Comparison of ENCODE assay signal across 26 mouse cellular contexts in the genomic region with DNA sequence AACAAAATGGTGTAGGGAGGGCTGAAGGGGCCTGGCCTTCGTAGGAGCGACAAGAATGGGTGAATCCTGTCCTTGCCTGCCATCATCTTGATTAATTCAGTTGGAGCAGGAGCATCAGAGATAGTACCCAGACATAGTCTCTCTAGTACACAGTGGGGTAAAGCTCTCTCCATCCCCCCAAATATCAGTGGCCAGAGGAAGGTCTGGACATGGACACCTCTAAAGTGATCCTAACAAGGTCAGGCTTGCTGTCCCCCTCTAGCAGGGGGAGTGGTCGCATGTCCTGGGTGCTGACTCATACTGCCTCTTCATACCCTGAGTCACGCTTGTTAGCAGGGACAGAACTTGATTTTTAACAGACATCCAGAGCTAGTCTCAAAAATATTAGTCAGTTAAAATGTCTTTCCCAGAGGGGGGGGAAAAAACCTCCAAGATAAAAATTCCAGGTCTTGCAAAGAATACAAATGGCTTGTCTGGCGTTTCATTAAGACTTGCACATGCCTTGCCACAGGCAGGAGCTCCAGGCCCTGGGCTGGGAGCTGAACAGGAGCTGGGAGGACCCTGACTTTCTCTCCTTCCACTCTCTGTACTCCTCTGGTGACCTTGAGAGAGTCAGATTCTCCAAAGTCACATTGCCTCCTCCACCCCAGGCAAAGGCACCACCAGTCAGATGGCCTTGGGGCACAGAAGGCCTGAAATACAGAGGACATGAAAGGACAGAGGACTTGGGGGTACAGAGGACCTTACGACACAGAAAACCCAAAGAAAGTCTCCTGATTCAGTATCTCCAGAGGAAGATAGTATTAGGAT.
"Had no signal": no experiment of that assay in that cellular context is flagged by ENCODE, and none has a peak within 500 bp of the region (broad histone marks: within the 10 kb centered on the region; RNA-seq: fewer than 3 reads in every experiment).

No protein-coding gene starts in this region.

- H3K4me1 ChIP-seq: heart, embryonic 13.5 days; heart, embryonic 15.5 days; hindbrain, embryonic 13.5 days; hindbrain, embryonic 15.5 days; intestine, embryonic 15.5 days; limb, embryonic 13.5 days; limb, embryonic 15.5 days; liver, embryonic 12.5 days had no signal

- ATAC-seq: inflammation-experienced regulatory T-cells, adult 6 months; intestine, embryonic 15.5 days; intestine, postnatal 0 days; liver, embryonic 12.5 days had no signal

- H3K27me3 ChIP-seq: heart, embryonic 13.5 days; heart, embryonic 15.5 days; hindbrain, embryonic 13.5 days; hindbrain, embryonic 15.5 days; intestine, embryonic 15.5 days; limb, embryonic 15.5 days; liver, embryonic 12.5 days had no signal

- DNase-seq: gastrocnemius, adult 2 months; gastrocnemius, postnatal 10 days; gastrocnemius, postnatal 25 days; heart, adult 18-20 months; heart, postnatal 14 days; heart, postnatal 36 days; kidney, adult 18-20 months; kidney, adult 8-10 months; kidney, postnatal 10 days; kidney, postnatal 25 days; kidney, postnatal 4 days; left cerebral cortex, postnatal 4 days had no signal

- H3K36me3 ChIP-seq: heart, embryonic 13.5 days; heart, embryonic 15.5 days; hindbrain, embryonic 13.5 days; hindbrain, embryonic 15.5 days; intestine, embryonic 15.5 days; limb, embryonic 13.5 days; limb, embryonic 15.5 days; liver, embryonic 12.5 days had no signal

- H3K27ac ChIP-seq: gastrocnemius, adult 2 months; heart, embryonic 13.5 days; heart, embryonic 15.5 days; hindbrain, embryonic 13.5 days; hindbrain, embryonic 15.5 days; intestine, embryonic 15.5 days; layer of hippocampus, adult 2 months; left cerebral cortex, adult 2 months; limb, embryonic 13.5 days; limb, embryonic 15.5 days; liver, embryonic 12.5 days; liver, embryonic 14.5 days had no signal

- H3K4me3 ChIP-seq: gastrocnemius, adult 2 months; heart, embryonic 13.5 days; heart, embryonic 15.5 days; hindbrain, embryonic 13.5 days; hindbrain, embryonic 15.5 days; intestine, embryonic 15.5 days; layer of hippocampus, adult 2 months; left cerebral cortex, adult 2 months; limb, embryonic 13.5 days; limb, embryonic 15.5 days; liver, embryonic 12.5 days had no signal

- H3K4me2 ChIP-seq: heart, embryonic 11.5 days; heart, embryonic 13.5 days; heart, embryonic 15.5 days; hindbrain, embryonic 13.5 days; hindbrain, embryonic 15.5 days; intestine, embryonic 15.5 days; limb, embryonic 13.5 days; limb, embryonic 15.5 days; liver, embryonic 12.5 days had no signal

- H3K9me3 ChIP-seq: heart, embryonic 13.5 days; heart, embryonic 15.5 days; hindbrain, embryonic 13.5 days; hindbrain, embryonic 15.5 days; intestine, embryonic 15.5 days; limb, embryonic 13.5 days; limb, embryonic 15.5 days; liver, embryonic 12.5 days had no signal

- H3K9ac ChIP-seq: heart, embryonic 13.5 days; heart, embryonic 15.5 days; hindbrain, embryonic 13.5 days; hindbrain, embryonic 15.5 days; intestine, embryonic 15.5 days; limb, embryonic 13.5 days; limb, embryonic 15.5 days; liver, embryonic 12.5 days; liver, embryonic 14.5 days had no signal
